Mouse (Mus musculus): ENCODE measurements around the gene Kdm2b. TPM values are rescaled to one million over a fixed set of nuclear protein-coding genes. Genes with fewer than 3 reads are reported as not detected.

Kdm2b gene
- polyA plus RNA-seq, 1 experiment from 2014 or later, result 31.0 TPM

- Histone ChIP-seq H3K4me2 (ENCODE audit: low read depth, low read length) (peak overlapping the region; percentile 99; the same call in 1 of the 2 replicates), H3K27ac (replicated peaks; ENCODE audit: low read depth, low read length) (no peak overlapping the region), H3K4me3 (ENCODE audit: low read depth, low read length) (0 out of 2 replicates have a peak overlapping the region, but pooled peaks have one; percentile 1), H3K9ac (ENCODE audit: low read depth, low read length) (peak overlapping the region; percentile 42; the same call in 1 of the 2 replicates), H3K9me3 (ENCODE audit: control insufficient read depth, low read length) (no peaks in the 10 kb centered on the region), H3K36me3 (ENCODE audit: control insufficient read depth, insufficient read depth, low read length) (no peaks in the 10 kb centered on the region), H3K27me3 (replicated peaks; ENCODE audit: control insufficient read depth, insufficient read depth, low read length) (0 out of 2 replicates have a peak, but pooled peaks cover 2% of the 10 kb centered on the region), H3K4me1 (ENCODE audit: control insufficient read depth, insufficient read depth, low read length) (peaks cover 27% of the 10 kb centered on the region)
- no peak for DNase-seq (ENCODE audit: low spot score)
- no peak for ATAC-seq (ENCODE audit: low read depth)
- 29% methylated on average over 16 of the region's 16 CpGs for WGBS
Observed at GRCm38 (mm10) chr5:122990411-122991160, 963 bp upstream of the Kdm2b start.

- Histone ChIP-seq H3K4me2 (ENCODE audit: low read depth, low read length) (peak overlapping the region; percentile 99), H3K36me3 (ENCODE audit: control insufficient read depth, insufficient read depth, low read length) (no peaks in the 10 kb centered on the region), H3K9me3 (ENCODE audit: control insufficient read depth, low read length) (no peaks in the 10 kb centered on the region), H3K9ac (ENCODE audit: low read depth, low read length) (peak overlapping the region; percentile 84), H3K4me1 (ENCODE audit: control insufficient read depth, insufficient read depth, low read length) (peaks cover 20% of the 10 kb centered on the region), H3K27me3 (replicated peaks; ENCODE audit: control insufficient read depth, insufficient read depth, low read length) (0 out of 2 replicates have a peak, but pooled peaks cover 2% of the 10 kb centered on the region), H3K27ac (replicated peaks; ENCODE audit: low read depth, low read length) (peak overlapping the region; percentile 83), H3K4me3 (ENCODE audit: low read depth, low read length) (peak overlapping the region; percentile 67)
- WGBS, result 2% methylated on average over 35 of the region's 39 CpGs
- peak; percentile 82 for DNase-seq (ENCODE audit: low spot score)
- ATAC-seq (ENCODE audit: low read depth), result peak; percentile 45
Observed at GRCm38 (mm10) chr5:122989001-122989525, 560 bp downstream of the Kdm2b start.

- Histone ChIP-seq H3K27me3 (replicated peaks; ENCODE audit: control insufficient read depth, insufficient read depth, low read length) (0 out of 2 replicates have a peak, but pooled peaks cover 2% of the 10 kb centered on the region), H3K9ac (ENCODE audit: low read depth, low read length) (peak overlapping the region; percentile 84), H3K27ac (replicated peaks; ENCODE audit: low read depth, low read length) (peak overlapping the region; percentile 83), H3K4me2 (ENCODE audit: low read depth, low read length) (peak overlapping the region; percentile 99), H3K4me3 (ENCODE audit: low read depth, low read length) (peak overlapping the region; percentile 67), H3K4me1 (ENCODE audit: control insufficient read depth, insufficient read depth, low read length) (peaks cover 20% of the 10 kb centered on the region), H3K36me3 (ENCODE audit: control insufficient read depth, insufficient read depth, low read length) (no peaks in the 10 kb centered on the region), H3K9me3 (ENCODE audit: control insufficient read depth, low read length) (no peaks in the 10 kb centered on the region)
- under 1% methylated on average over 40 of the region's 41 CpGs for WGBS
- ATAC-seq (ENCODE audit: low read depth) (0 out of 2 replicates have a peak, but pooled peaks have one; percentile 38), DNase-seq (ENCODE audit: low spot score) (peak; percentile 64)
Observed at GRCm38 (mm10) chr5:122988021-122988751, 1.4 kb downstream of the Kdm2b start.

GRCm38 (mm10) chr5:122987211-122988020, 2.2 kb downstream of the Kdm2b start:
- DNase-seq (ENCODE audit: low spot score), result peak; percentile 61
- Histone ChIP-seq H3K27ac (replicated peaks; ENCODE audit: low read depth, low read length) (peak overlapping the region; percentile 83; the same call in 1 of the 2 replicates), H3K27me3 (replicated peaks; ENCODE audit: control insufficient read depth, insufficient read depth, low read length) (0 out of 2 replicates have a peak, but pooled peaks cover 2% of the 10 kb centered on the region)

GRCm38 (mm10) chr5:122986091-122986493, 3.5 kb downstream of the Kdm2b start:
- Histone ChIP-seq H3K4me2 (ENCODE audit: low read depth, low read length) (no peak overlapping the region; the same call in 1 of the 2 replicates), H3K27ac (replicated peaks; ENCODE audit: low read depth, low read length) (no peak overlapping the region; the same call in 1 of the 2 replicates), H3K9me3 (ENCODE audit: control insufficient read depth, low read length) (no peaks in the 10 kb centered on the region), H3K4me1 (ENCODE audit: control insufficient read depth, insufficient read depth, low read length) (peaks cover 19% of the 10 kb centered on the region), H3K9ac (ENCODE audit: low read depth, low read length) (peak overlapping the region; percentile 7; the same call in 1 of the 2 replicates), H3K27me3 (replicated peaks; ENCODE audit: control insufficient read depth, insufficient read depth, low read length) (0 out of 2 replicates have a peak, but pooled peaks cover 2% of the 10 kb centered on the region), H3K4me3 (ENCODE audit: low read depth, low read length) (no peak overlapping the region), H3K36me3 (ENCODE audit: control insufficient read depth, insufficient read depth, low read length) (no peaks in the 10 kb centered on the region; the same call in 1 of the 2 replicates)
- ATAC-seq (ENCODE audit: low read depth) (no peak), DNase-seq (ENCODE audit: low spot score) (peak; percentile 12)
- WGBS, result 37% methylated on average over 8 of the region's 8 CpGs

More at GRCm38 (mm10) chr5:122987211-122988020, 2.2 kb downstream of the Kdm2b start:
- H3K9ac ChIP-seq (ENCODE audit: low read depth, low read length), result peak overlapping the region; percentile 84
- H3K4me2 ChIP-seq (ENCODE audit: low read depth, low read length), result peak overlapping the region; percentile 99
- H3K4me3 ChIP-seq (ENCODE audit: low read depth, low read length), result peak overlapping the region; percentile 67
- H3K9me3 ChIP-seq (ENCODE audit: control insufficient read depth, low read length), result no peaks in the 10 kb centered on the region
- ATAC-seq (ENCODE audit: low read depth), result peak; percentile 26
- peaks cover 20% of the 10 kb centered on the region for H3K4me1 ChIP-seq (ENCODE audit: control insufficient read depth, insufficient read depth, low read length)
- WGBS, result 3% methylated on average over 36 of the region's 39 CpGs
- no peaks in the 10 kb centered on the region; the same call in 1 of the 2 replicates for H3K36me3 ChIP-seq (ENCODE audit: control insufficient read depth, insufficient read depth, low read length)

GRCm38 (mm10) chr5:122985276-122985675, 4.3 kb downstream of the Kdm2b start:
- 63% methylated on average over 3 of the region's 3 CpGs for WGBS
- Histone ChIP-seq H3K9ac (ENCODE audit: low read depth, low read length) (peak overlapping the region; percentile 7), H3K27ac (replicated peaks; ENCODE audit: low read depth, low read length) (no peak overlapping the region)

GRCm38 (mm10) chr5:122984483-122984882, 5.1 kb downstream of the Kdm2b start:
- no peak overlapping the region for H3K27ac ChIP-seq (replicated peaks; ENCODE audit: low read depth, low read length)
- WGBS, result 82% methylated on average over 5 of the region's 5 CpGs
- H3K4me1 ChIP-seq (ENCODE audit: control insufficient read depth, insufficient read depth, low read length), result peaks cover 13% of the 10 kb centered on the region
- H3K4me3 ChIP-seq (ENCODE audit: low read depth, low read length), result no peak overlapping the region
- H3K9ac ChIP-seq (ENCODE audit: low read depth, low read length), result no peak overlapping the region
- no peak for DNase-seq (ENCODE audit: low spot score)
- H3K27me3 ChIP-seq (replicated peaks; ENCODE audit: control insufficient read depth, insufficient read depth, low read length), result 0 out of 2 replicates have a peak, but pooled peaks cover 2% of the 10 kb centered on the region
- no peaks in the 10 kb centered on the region; the same call in 1 of the 2 replicates for H3K36me3 ChIP-seq (ENCODE audit: control insufficient read depth, insufficient read depth, low read length)
- no peak for ATAC-seq (ENCODE audit: low read depth)
- H3K4me2 ChIP-seq (ENCODE audit: low read depth, low read length), result no peak overlapping the region
- no peaks in the 10 kb centered on the region for H3K9me3 ChIP-seq (ENCODE audit: control insufficient read depth, low read length)

More at GRCm38 (mm10) chr5:122985276-122985675, 4.3 kb downstream of the Kdm2b start:
- peaks cover 13% of the 10 kb centered on the region for H3K4me1 ChIP-seq (ENCODE audit: control insufficient read depth, insufficient read depth, low read length)
- H3K27me3 ChIP-seq (replicated peaks; ENCODE audit: control insufficient read depth, insufficient read depth, low read length), result 0 out of 2 replicates have a peak, but pooled peaks cover 2% of the 10 kb centered on the region
- no peaks in the 10 kb centered on the region; the same call in 1 of the 2 replicates for H3K36me3 ChIP-seq (ENCODE audit: control insufficient read depth, insufficient read depth, low read length)
- DNase-seq (ENCODE audit: low spot score) (no peak), ATAC-seq (ENCODE audit: low read depth) (no peak)
- no peak overlapping the region for H3K4me3 ChIP-seq (ENCODE audit: low read depth, low read length)
- H3K9me3 ChIP-seq (ENCODE audit: control insufficient read depth, low read length), result no peaks in the 10 kb centered on the region
- no peak overlapping the region for H3K4me2 ChIP-seq (ENCODE audit: low read depth, low read length)
